Mouse (Mus musculus): ENCODE data around the gene Atp1a4. TPM values are rescaled to one million over a fixed set of nuclear protein-coding genes. Genes with fewer than 3 reads are reported as not detected.

Atp1a4 gene
- polyA plus RNA-seq, 1 experiment from 2014 or later, result not detected

DNA sequence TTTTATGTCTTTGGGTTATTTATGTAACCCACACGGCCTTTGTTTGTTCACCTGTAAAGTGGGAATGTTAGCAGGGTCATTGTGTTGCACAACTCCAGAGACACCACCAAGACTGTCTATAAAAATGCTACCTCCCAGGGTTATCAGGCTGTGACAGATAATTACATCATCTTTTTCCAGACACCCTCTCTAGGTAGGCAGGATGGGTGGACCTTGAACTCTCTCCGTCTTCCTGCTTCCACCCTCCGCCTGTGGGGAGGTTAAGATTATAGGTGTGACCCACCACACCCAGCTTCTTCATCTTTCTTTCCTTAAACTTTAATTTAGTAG is 31.4 kb upstream of the Atp1a4 start:
- WGBS, result 90% methylated on average over 3 of the region's 3 CpGs
- ATAC-seq, result no peak
- no peak overlapping the region for H3K9ac ChIP-seq (ENCODE audit: low read depth, low read length)
- H3K27ac ChIP-seq (ENCODE audit: low read length), result no peak overlapping the region
- H3K4me3 ChIP-seq (ENCODE audit: low read depth, low read length), result no peak overlapping the region
- no peaks in the 10 kb centered on the region for H3K4me1 ChIP-seq (ENCODE audit: control insufficient read depth, insufficient read depth, low read length)
- H3K36me3 ChIP-seq (ENCODE audit: control insufficient read depth, insufficient read depth, low read length), result no peaks in the 10 kb centered on the region
- H3K9me3 ChIP-seq (replicated peaks; ENCODE audit: control insufficient read depth, low read length, poor library complexity, severe bottlenecking), result no peaks in the 10 kb centered on the region
- no peak overlapping the region for H3K4me2 ChIP-seq (ENCODE audit: low read length)
- H3K27me3 ChIP-seq (ENCODE audit: control insufficient read depth, insufficient read depth, low read depth, low read length), result no peaks in the 10 kb centered on the region

DNA sequence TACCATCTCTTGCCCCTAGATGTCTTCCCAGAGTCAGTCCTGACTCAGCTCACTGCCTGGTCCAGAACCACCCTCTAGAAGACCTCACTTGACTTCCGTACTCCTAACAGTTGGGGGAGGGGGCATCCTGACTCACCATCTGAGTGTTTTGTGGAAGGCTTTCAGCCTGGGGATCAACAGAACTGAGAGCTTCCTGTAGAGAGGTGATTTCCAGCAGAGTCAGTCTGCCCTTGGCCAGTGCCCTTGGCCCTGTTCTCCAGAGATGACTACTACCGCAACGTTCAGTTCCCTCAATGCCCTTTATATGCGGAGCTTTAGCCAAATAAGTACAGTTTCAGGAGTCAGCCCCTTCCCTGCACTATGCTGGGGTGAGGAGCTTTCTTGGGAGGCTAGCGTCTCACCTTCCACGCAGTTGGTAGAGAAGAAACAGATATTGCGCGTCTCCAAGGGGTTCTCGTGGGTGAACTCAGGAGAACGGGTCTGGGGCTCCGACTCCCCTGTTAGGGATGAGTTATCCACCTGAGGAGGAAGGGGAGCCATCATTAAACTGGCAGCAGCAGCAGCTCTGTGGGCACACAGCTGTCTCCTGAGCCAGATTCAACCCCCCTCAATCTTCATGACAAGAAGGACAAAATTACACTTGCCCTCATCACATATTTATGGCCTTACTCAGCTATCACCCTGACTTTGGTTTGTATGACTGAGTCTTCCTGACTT is 30.8 kb upstream of the Atp1a4 start:
- H3K27me3 ChIP-seq (ENCODE audit: control insufficient read depth, insufficient read depth, low read depth, low read length), result no peaks in the 10 kb centered on the region
- no peak overlapping the region for H3K4me3 ChIP-seq (ENCODE audit: low read depth, low read length)
- H3K27ac ChIP-seq (ENCODE audit: low read length), result no peak overlapping the region
- no peak for ATAC-seq
- H3K4me2 ChIP-seq (ENCODE audit: low read length), result no peak overlapping the region
- H3K9me3 ChIP-seq (replicated peaks; ENCODE audit: control insufficient read depth, low read length, poor library complexity, severe bottlenecking), result no peaks in the 10 kb centered on the region
- no peaks in the 10 kb centered on the region for H3K4me1 ChIP-seq (ENCODE audit: control insufficient read depth, insufficient read depth, low read length)
- H3K36me3 ChIP-seq (ENCODE audit: control insufficient read depth, insufficient read depth, low read length), result no peaks in the 10 kb centered on the region
- no peak overlapping the region for H3K9ac ChIP-seq (ENCODE audit: low read depth, low read length)
- 94% methylated on average over 11 of the region's 11 CpGs for WGBS

DNA sequence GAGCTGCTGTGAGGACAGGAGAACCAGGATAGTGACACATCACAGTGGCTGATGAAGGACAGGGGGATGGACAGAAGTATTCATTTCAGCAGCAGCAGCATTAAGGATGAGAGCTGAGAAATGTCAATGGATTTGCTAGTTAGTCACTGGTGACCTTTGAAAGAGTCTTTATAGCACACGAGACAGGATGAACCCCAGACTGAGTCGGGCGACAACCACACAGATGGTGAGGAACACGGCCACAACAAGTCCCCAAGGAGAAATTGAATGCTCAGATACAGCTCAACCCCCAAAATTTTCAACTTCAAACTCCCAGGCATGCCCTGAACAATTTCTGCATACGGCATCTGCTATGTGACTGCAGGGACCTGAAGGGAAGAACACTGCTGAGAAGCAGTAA is 28.5 kb upstream of the Atp1a4 start:
- no peak for ATAC-seq
- Histone ChIP-seq H3K27me3 (ENCODE audit: control insufficient read depth, insufficient read depth, low read depth, low read length) (no peaks in the 10 kb centered on the region), H3K9me3 (replicated peaks; ENCODE audit: control insufficient read depth, low read length, poor library complexity, severe bottlenecking) (no peaks in the 10 kb centered on the region), H3K36me3 (ENCODE audit: control insufficient read depth, insufficient read depth, low read length) (no peaks in the 10 kb centered on the region), H3K9ac (ENCODE audit: low read depth, low read length) (no peak overlapping the region), H3K4me1 (ENCODE audit: control insufficient read depth, insufficient read depth, low read length) (no peaks in the 10 kb centered on the region), H3K27ac (ENCODE audit: low read length) (no peak overlapping the region), H3K4me3 (ENCODE audit: low read depth, low read length) (no peak overlapping the region), H3K4me2 (ENCODE audit: low read length) (no peak overlapping the region)
- WGBS, result 84% methylated on average over 5 of the region's 5 CpGs

DNA sequence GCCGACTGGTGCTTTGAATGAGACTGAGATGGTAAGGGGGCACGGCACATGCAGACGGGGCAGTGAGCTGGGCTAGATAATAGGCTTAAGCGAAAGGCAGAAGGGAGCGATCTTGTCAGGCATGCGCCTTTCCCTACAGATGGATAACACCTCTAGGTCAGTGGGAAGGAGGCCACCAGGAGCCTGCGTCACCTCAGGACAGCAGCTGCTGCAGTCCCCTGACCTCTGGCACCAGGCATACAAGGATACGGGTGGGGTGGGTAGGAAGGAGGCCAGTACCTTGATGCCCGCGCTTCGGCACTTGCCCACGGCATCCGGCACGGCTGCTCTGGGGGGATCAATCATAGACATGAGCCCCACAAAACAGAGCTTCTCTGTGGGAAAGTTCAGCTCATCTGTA is 26.0 kb upstream of the Atp1a4 start:
- H3K4me3 ChIP-seq (ENCODE audit: low read depth, low read length), result no peak overlapping the region
- 91% methylated on average over 14 of the region's 14 CpGs for WGBS
- H3K27ac ChIP-seq (ENCODE audit: low read length), result no peak overlapping the region
- no peaks in the 10 kb centered on the region for H3K27me3 ChIP-seq (ENCODE audit: control insufficient read depth, insufficient read depth, low read depth, low read length)
- no peak for ATAC-seq
- H3K9me3 ChIP-seq (replicated peaks; ENCODE audit: control insufficient read depth, low read length, poor library complexity, severe bottlenecking), result no peaks in the 10 kb centered on the region
- H3K36me3 ChIP-seq (ENCODE audit: control insufficient read depth, insufficient read depth, low read length), result no peaks in the 10 kb centered on the region
- peaks cover 3% of the 10 kb centered on the region; the same call in 1 of the 2 replicates for H3K4me1 ChIP-seq (ENCODE audit: control insufficient read depth, insufficient read depth, low read length)
- H3K4me2 ChIP-seq (ENCODE audit: low read length), result no peak overlapping the region
- no peak overlapping the region for H3K9ac ChIP-seq (ENCODE audit: low read depth, low read length)

DNA sequence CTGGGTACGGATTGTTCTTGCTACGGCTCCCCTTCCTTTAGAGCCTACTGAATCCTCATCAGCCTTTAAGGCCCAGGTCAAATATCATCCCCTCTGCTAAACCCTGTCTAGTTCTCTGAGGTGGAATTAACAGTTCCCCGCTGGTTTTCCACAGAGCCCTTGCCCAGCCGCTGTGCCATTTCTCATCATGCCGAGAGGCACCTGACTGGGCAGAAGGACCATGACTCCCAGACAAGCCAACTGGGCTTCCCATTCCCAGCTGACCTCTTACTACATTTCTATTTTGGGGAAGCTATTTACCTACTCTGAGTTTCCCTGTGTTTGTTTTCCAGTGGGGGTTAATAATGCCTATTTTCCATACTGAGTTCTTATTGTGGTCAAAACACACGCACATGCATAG is 24.9 kb upstream of the Atp1a4 start:
- ATAC-seq, result no peak
- WGBS, result 84% methylated on average over 6 of the region's 6 CpGs

DNA sequence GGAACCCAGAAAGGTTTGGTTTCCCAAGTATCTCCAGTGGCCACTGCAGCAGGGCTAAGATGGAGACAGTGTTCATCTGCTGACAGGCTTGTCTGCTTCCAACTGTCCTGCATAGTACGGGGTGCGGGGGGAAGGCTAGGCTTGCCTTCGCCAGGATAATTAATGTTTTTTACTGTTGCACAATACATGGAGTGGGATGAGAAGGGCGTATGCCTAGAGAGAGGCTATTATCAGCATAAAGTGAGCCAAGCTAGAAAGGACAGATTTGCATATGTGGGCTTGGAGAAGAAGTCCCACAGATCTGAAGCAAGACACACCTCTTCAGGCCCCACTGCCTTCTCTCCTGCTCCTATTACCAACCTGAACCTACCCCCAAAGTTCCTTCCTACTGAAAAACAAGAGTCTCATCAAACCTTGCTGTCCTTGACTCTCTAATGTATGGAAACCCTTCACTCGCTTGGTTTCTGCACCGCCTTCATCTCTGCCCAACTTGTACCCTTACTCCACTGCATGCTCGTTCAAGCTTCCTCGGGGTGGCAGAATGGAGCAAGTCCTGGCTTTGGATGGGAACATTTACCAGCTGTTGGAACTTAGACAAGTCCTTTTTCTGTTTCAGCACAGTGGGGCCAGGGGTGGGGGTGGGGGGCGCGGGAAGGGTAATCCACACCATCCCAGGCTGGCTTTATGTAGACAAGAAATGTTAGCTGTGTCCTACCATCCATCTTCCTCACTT is 23.5 kb upstream of the Atp1a4 start:
- H3K27ac ChIP-seq (ENCODE audit: low read length), result no peak overlapping the region
- peaks cover 3% of the 10 kb centered on the region; the same call in 1 of the 2 replicates for H3K4me1 ChIP-seq (ENCODE audit: control insufficient read depth, insufficient read depth, low read length)
- no peak overlapping the region for H3K4me2 ChIP-seq (ENCODE audit: low read length)
- WGBS, result 87% methylated on average over 10 of the region's 10 CpGs
- no peaks in the 10 kb centered on the region for H3K27me3 ChIP-seq (ENCODE audit: control insufficient read depth, insufficient read depth, low read depth, low read length)
- no peak overlapping the region for H3K4me3 ChIP-seq (ENCODE audit: low read depth, low read length)
- no peaks in the 10 kb centered on the region for H3K9me3 ChIP-seq (replicated peaks; ENCODE audit: control insufficient read depth, low read length, poor library complexity, severe bottlenecking)
- H3K36me3 ChIP-seq (ENCODE audit: control insufficient read depth, insufficient read depth, low read length), result no peaks in the 10 kb centered on the region
- no peak overlapping the region for H3K9ac ChIP-seq (ENCODE audit: low read depth, low read length)
- ATAC-seq, result no peak

More for the DNA sequence above, 24.9 kb upstream of the Atp1a4 start:
- Histone ChIP-seq H3K9me3 (replicated peaks; ENCODE audit: control insufficient read depth, low read length, poor library complexity, severe bottlenecking) (no peaks in the 10 kb centered on the region), H3K27ac (ENCODE audit: low read length) (no peak overlapping the region), H3K4me1 (ENCODE audit: control insufficient read depth, insufficient read depth, low read length) (peaks cover 3% of the 10 kb centered on the region; the same call in 1 of the 2 replicates), H3K9ac (ENCODE audit: low read depth, low read length) (no peak overlapping the region), H3K36me3 (ENCODE audit: control insufficient read depth, insufficient read depth, low read length) (no peaks in the 10 kb centered on the region), H3K27me3 (ENCODE audit: control insufficient read depth, insufficient read depth, low read depth, low read length) (no peaks in the 10 kb centered on the region), H3K4me2 (ENCODE audit: low read length) (no peak overlapping the region), H3K4me3 (ENCODE audit: low read depth, low read length) (no peak overlapping the region)

DNA sequence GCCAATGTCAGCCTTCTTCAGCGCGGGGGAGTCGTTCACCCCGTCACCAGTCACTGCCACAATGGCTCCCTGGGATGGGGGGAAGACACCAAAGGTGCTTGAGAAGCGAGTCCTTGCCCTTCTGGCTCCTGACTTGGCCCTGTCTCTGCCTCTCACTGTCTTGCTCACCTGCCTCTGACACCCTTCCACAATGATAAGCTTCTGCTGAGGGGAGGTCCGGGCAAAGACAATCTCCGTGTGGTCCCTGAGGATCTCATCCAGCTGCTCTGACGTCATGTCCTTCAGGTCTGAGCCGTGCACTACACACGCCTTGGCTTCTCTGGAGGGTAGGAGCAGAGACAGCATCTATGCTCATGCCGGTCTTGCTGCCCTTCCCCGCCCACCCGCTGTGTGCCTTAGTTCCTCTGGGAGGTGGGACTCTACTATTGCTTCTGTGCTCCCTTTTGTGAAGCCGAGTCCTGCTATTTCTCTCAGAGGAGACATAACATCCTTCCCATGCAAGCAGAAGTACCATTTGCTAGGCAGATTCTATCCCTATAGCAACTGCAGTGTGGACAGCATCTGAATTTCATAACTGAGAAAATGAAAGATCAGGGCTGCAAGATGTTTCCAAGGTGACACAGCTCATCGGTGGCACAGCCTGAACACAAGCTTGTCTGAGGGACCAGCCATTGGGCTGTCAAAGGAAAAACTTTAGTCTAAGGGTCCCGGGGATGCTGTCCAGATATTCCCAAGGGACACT is 21.7 kb upstream of the Atp1a4 start:
- Histone ChIP-seq H3K27me3 (ENCODE audit: control insufficient read depth, insufficient read depth, low read depth, low read length) (no peaks in the 10 kb centered on the region), H3K9ac (ENCODE audit: low read depth, low read length) (no peak overlapping the region), H3K36me3 (ENCODE audit: control insufficient read depth, insufficient read depth, low read length) (no peaks in the 10 kb centered on the region), H3K27ac (ENCODE audit: low read length) (peak overlapping the region; percentile 60), H3K4me1 (ENCODE audit: control insufficient read depth, insufficient read depth, low read length) (peaks cover 3% of the 10 kb centered on the region; the same call in 1 of the 2 replicates), H3K9me3 (replicated peaks; ENCODE audit: control insufficient read depth, low read length, poor library complexity, severe bottlenecking) (no peaks in the 10 kb centered on the region), H3K4me2 (ENCODE audit: low read length) (no peak overlapping the region), H3K4me3 (ENCODE audit: low read depth, low read length) (no peak overlapping the region)
- ATAC-seq, result peak; percentile 52
- 82% methylated on average over 16 of the region's 16 CpGs for WGBS

DNA sequence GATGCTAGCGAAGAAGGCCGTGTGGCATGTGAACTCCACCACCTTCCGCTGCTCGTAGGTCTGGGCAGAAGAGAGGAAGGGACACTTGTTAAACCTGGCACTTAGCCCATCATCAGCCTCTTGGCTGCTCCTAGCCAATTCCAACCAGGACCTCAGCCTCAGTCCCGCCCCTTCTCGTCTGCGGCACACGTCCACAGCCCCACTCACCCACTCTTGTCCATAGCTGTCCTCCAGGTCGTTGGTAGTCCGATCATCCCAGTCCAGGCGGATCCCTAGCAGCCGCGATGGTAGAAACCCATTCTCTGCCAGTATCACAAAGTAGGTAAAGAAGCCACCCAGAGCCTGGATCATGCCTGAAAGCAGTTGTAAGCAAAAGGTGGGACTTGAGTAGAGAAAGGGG is 20.1 kb upstream of the Atp1a4 start:
- Histone ChIP-seq H3K27me3 (ENCODE audit: control insufficient read depth, insufficient read depth, low read depth, low read length) (no peaks in the 10 kb centered on the region), H3K9ac (ENCODE audit: low read depth, low read length) (no peak overlapping the region), H3K4me2 (ENCODE audit: low read length) (no peak overlapping the region), H3K9me3 (replicated peaks; ENCODE audit: control insufficient read depth, low read length, poor library complexity, severe bottlenecking) (no peaks in the 10 kb centered on the region), H3K36me3 (ENCODE audit: control insufficient read depth, insufficient read depth, low read length) (no peaks in the 10 kb centered on the region), H3K27ac (ENCODE audit: low read length) (no peak overlapping the region), H3K4me1 (ENCODE audit: control insufficient read depth, insufficient read depth, low read length) (peaks cover 3% of the 10 kb centered on the region; the same call in 1 of the 2 replicates), H3K4me3 (ENCODE audit: low read depth, low read length) (no peak overlapping the region)
- no peak for ATAC-seq
- 95% methylated on average over 13 of the region's 13 CpGs for WGBS

DNA sequence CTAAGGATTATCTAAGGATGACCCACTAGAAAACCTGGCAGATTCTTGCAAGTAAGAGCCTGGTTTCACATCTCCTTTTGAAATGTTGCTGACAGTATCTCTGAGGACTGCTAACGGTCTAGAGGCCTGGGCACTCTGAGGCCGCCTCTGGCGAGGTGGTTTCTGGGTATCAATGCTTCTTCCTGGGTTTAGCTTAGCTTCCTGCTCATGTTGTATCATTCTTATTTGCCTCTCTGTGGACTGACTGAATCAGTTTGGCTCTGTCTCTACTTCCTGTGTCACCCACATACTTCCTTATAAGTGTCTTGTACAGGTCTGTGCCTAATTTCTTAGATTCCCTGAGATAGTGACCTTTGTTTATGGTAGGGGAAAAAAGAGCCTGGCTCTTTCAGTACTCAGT is 19.0 kb upstream of the Atp1a4 start:
- ATAC-seq, result no peak
- Histone ChIP-seq H3K4me1 (ENCODE audit: control insufficient read depth, insufficient read depth, low read length) (peaks cover 3% of the 10 kb centered on the region; the same call in 1 of the 2 replicates), H3K27ac (ENCODE audit: low read length) (no peak overlapping the region), H3K27me3 (ENCODE audit: control insufficient read depth, insufficient read depth, low read depth, low read length) (no peaks in the 10 kb centered on the region), H3K9ac (ENCODE audit: low read depth, low read length) (no peak overlapping the region), H3K9me3 (replicated peaks; ENCODE audit: control insufficient read depth, low read length, poor library complexity, severe bottlenecking) (no peaks in the 10 kb centered on the region), H3K4me3 (ENCODE audit: low read depth, low read length) (no peak overlapping the region), H3K36me3 (ENCODE audit: control insufficient read depth, insufficient read depth, low read length) (no peaks in the 10 kb centered on the region), H3K4me2 (ENCODE audit: low read length) (no peak overlapping the region)
- 77% methylated on average over 3 of the region's 3 CpGs for WGBS

All from midbrain, embryonic 16.5 days (tissue).